Mouse (Mus musculus) heart, embryonic 10.5 days (tissue): ENCODE measurements around the gene Akap2. TPM values are rescaled to one million over a fixed set of nuclear protein-coding genes. Genes with fewer than 3 reads are reported as not detected.

Experiments used
- DNase-seq: peaks from one replicate; pipeline ENCODE4 v3.0.0-alpha.2; 2017; ENCODE audit warnings: low spot score
- H3K27ac ChIP-seq: fragments of 300-500 bp; sonication (generic); 2 replicates; pipeline ENCODE4 v1.5.1; 2016; ENCODE audit warnings: mild to moderate bottlenecking
- H3K27me3 ChIP-seq: fragments of 300-500 bp; sonication (generic); 2 replicates; pipeline ENCODE4 v1.6.1; 2016; ENCODE audit warnings: mild to moderate bottlenecking; ENCODE audit not compliant: poor library complexity, insufficient read depth, severe bottlenecking
- H3K36me3 ChIP-seq: fragments of 300-500 bp; sonication (generic); 2 replicates; pipeline ENCODE4 v1.6.1; 2016; ENCODE audit warnings: mild to moderate bottlenecking, moderate library complexity
- H3K4me1 ChIP-seq: fragments of 300-500 bp; sonication (generic); 2 replicates; pipeline ENCODE4 v1.6.1; 2016; ENCODE audit warnings: mild to moderate bottlenecking
- H3K4me3 ChIP-seq: fragments of 300-500 bp; sonication (generic); 2 replicates; pipeline ENCODE4 v1.5.1; 2016; ENCODE audit warnings: mild to moderate bottlenecking, moderate library complexity
- H3K9me3 ChIP-seq: fragments of 300-500 bp; sonication (generic); 2 replicates; pipeline ENCODE4 v1.6.1; 2016; ENCODE audit warnings: mild to moderate bottlenecking, moderate library complexity
- WGBS: fragments of 180-500 bp; shearing (Covaris S2); methylation state at CpG from one replicate; pipeline ENCODE4 v1.1.7; 2016; 5-methylcytosine and 5-hydroxymethylcytosine counted together
- polyA plus RNA-seq: library from polyadenylated mRNA; unstranded; fragments of >200 nt; fragmentation: Nextera tagmentation; extraction: Ambion mirVana; gene quantifications from 2 replicates; pipeline ENCODE4 v1.2.1, GENCODE M21; 2016

Akap2 gene
- polyA plus RNA-seq, 1 experiment from 2014 or later = 30.1 TPM

- WGBS = 61% methylated on average over 4 of the region's 4 CpGs
- H3K9me3 ChIP-seq = no peaks in the 10 kb centered on the region
- no peak for DNase-seq
- H3K4me3 ChIP-seq = no peak overlapping the region
- peaks cover 81% of the 10 kb centered on the region for H3K4me1 ChIP-seq
- H3K27me3 ChIP-seq = no peaks in the 10 kb centered on the region
- 0 out of 2 replicates have a peak, but pooled peaks cover 3% of the 10 kb centered on the region for H3K36me3 ChIP-seq
- H3K27ac ChIP-seq = peak overlapping the region; percentile 42; the same call in 1 of the 2 replicates
Measured at GRCm38 (mm10) chr4:57833060-57833459, 115.6 kb downstream of the Akap2 start.

- no peak for DNase-seq
- H3K9me3 ChIP-seq = no peaks in the 10 kb centered on the region
- no peaks in the 10 kb centered on the region for H3K27me3 ChIP-seq
- no peak overlapping the region for H3K4me3 ChIP-seq
- H3K27ac ChIP-seq = peak overlapping the region; percentile 63; the same call in 1 of the 2 replicates
- H3K36me3 ChIP-seq = 0 out of 2 replicates have a peak, but pooled peaks cover 4% of the 10 kb centered on the region
- peaks cover 78% of the 10 kb centered on the region for H3K4me1 ChIP-seq
- 26% methylated on average over 4 of the region's 4 CpGs for WGBS
Measured at GRCm38 (mm10) chr4:57834141-57834540, 116.7 kb downstream of the Akap2 start.

DNA sequence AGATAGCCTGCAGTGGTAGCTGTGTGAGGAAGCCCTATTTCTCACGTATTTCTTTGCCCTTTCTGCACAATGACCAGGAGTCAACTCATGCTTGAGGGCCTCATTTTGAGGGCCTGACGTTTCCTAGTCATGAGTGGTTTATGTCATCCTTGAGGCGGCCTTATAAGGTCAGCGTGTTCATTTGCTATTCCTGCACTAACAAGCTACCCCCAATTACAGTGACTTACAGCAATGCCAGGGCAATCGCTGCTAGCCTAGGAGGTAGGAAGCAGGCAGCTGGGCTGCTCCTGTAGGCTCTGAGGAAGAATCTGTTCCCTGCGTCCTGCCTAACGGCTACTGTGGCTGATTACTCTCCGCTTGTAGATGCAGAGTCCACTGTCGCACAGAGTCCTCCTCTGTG is 119.6 kb downstream of the Akap2 start:
- Histone ChIP-seq H3K36me3 (0 out of 2 replicates have a peak, but pooled peaks cover 7% of the 10 kb centered on the region), H3K4me1 (peaks cover 82% of the 10 kb centered on the region), H3K4me3 (no peak overlapping the region), H3K27ac (peak overlapping the region; percentile 80), H3K27me3 (no peaks in the 10 kb centered on the region), H3K9me3 (no peaks in the 10 kb centered on the region)
- DNase-seq = no peak
- WGBS = 38% methylated on average over 9 of the region's 9 CpGs

DNA sequence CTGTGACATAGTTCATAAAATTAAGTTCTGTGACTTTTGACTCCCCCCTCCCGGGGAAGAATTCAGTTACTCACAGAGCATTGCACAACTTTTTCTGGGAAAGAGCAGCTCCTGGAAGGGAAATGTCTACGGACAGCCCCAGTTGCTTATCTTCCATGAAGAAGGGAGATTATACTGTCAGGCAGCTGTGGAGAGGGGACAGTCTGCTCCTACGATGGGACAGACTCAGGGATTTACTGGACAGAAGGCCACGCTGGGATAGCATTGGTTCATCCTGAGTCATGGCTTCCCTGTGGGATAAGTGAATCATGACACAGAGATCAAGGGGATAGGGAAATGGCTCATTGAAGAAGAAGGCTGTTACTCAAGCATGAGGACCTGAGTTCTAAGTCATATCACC is 121.9 kb downstream of the Akap2 start:
- H3K4me1 ChIP-seq = peaks cover 75% of the 10 kb centered on the region
- peaks cover 10% of the 10 kb centered on the region; the same call in 1 of the 2 replicates for H3K36me3 ChIP-seq
- no peak overlapping the region for H3K4me3 ChIP-seq
- WGBS = 30% methylated on average over 4 of the region's 4 CpGs
- H3K9me3 ChIP-seq = no peaks in the 10 kb centered on the region
- H3K27me3 ChIP-seq = no peaks in the 10 kb centered on the region
- no peak for DNase-seq
- H3K27ac ChIP-seq = 0 out of 2 replicates have a peak overlapping the region, but pooled peaks have one; percentile 13

DNA sequence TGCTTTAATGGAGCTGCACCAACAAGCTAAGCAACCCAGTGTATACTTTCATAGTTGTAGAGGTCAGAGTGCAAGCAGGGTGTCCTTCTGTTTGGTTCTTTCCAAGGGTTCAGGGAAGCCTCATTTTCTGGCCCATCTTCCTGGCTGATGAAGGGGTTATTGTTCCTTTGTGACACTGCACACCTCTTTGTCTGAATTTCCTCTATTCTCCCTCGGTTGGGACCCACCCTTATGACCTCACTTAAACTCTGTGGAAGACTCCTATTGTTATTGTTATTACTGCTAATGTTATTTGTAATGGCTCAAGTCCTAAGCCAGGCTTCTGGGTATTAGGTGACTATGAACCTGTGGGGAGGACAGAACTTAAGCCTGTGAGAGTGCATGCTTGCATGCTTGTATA is 124.5 kb downstream of the Akap2 start:
- Histone ChIP-seq H3K4me3 (no peak overlapping the region), H3K4me1 (peaks cover 81% of the 10 kb centered on the region), H3K9me3 (no peaks in the 10 kb centered on the region), H3K36me3 (peaks cover 10% of the 10 kb centered on the region; the same call in 1 of the 2 replicates), H3K27ac (no peak overlapping the region), H3K27me3 (no peaks in the 10 kb centered on the region)
- WGBS = 56% methylated on average over 1 of the region's 1 CpGs
- DNase-seq = no peak

GRCm38 (mm10) chr4:57842472-57843305 is 125.2 kb downstream of the Akap2 start:
- Histone ChIP-seq H3K4me1 (peaks cover 82% of the 10 kb centered on the region), H3K4me3 (no peak overlapping the region), H3K9me3 (no peaks in the 10 kb centered on the region), H3K27ac (peak overlapping the region; percentile 52), H3K27me3 (no peaks in the 10 kb centered on the region), H3K36me3 (peaks cover 10% of the 10 kb centered on the region; the same call in 1 of the 2 replicates)
- DNase-seq = no peak
- WGBS = 43% methylated on average over 11 of the region's 11 CpGs

DNA sequence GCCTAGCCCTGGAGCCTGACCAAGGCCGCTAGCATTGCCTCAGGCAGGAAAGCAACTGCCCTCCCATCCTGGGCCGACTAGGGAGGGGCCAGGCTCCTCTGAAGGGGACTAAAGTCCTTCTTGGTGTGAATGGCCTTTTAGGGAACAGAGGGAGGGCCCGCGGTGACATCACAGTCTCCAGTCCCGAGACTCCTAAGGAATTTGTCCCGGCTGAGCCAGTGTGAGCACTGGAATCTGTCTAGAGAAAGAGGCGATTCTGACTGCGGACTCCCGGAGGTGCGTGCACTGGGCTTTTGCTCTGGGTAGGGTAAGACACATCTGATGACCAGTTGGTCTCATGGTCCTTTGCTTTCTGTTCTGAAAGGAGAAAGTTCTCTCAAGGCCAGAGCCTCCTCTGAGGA is 127.6 kb downstream of the Akap2 start:
- peaks cover 83% of the 10 kb centered on the region for H3K4me1 ChIP-seq
- WGBS = 3% methylated on average over 10 of the region's 10 CpGs
- peaks cover 14% of the 10 kb centered on the region for H3K36me3 ChIP-seq
- H3K27me3 ChIP-seq = no peaks in the 10 kb centered on the region
- peak; percentile 95 for DNase-seq
- H3K9me3 ChIP-seq = no peaks in the 10 kb centered on the region
- peak overlapping the region; percentile 62 for H3K4me3 ChIP-seq
- H3K27ac ChIP-seq = peak overlapping the region; percentile 91

GRCm38 (mm10) chr4:57845541-57846210 is 128.2 kb downstream of the Akap2 start:
- WGBS = 16% methylated on average over 12 of the region's 12 CpGs
- Histone ChIP-seq H3K27me3 (no peaks in the 10 kb centered on the region), H3K4me1 (peaks cover 77% of the 10 kb centered on the region), H3K4me3 (peak overlapping the region; percentile 62), H3K9me3 (no peaks in the 10 kb centered on the region), H3K27ac (peak overlapping the region; percentile 91), H3K36me3 (peaks cover 21% of the 10 kb centered on the region)
- no peak for DNase-seq

GRCm38 (mm10) chr4:57846381-57846990 is 129.0 kb downstream of the Akap2 start:
- no peaks in the 10 kb centered on the region for H3K9me3 ChIP-seq
- no peak for DNase-seq
- 13% methylated on average over 10 of the region's 12 CpGs for WGBS
- H3K4me3 ChIP-seq = peak overlapping the region; percentile 62
- H3K36me3 ChIP-seq = peaks cover 21% of the 10 kb centered on the region
- no peaks in the 10 kb centered on the region for H3K27me3 ChIP-seq
- H3K4me1 ChIP-seq = peaks cover 74% of the 10 kb centered on the region
- H3K27ac ChIP-seq = peak overlapping the region; percentile 91

- WGBS = 10% methylated on average over 8 of the region's 8 CpGs
- DNase-seq = peak; percentile 89
- peak overlapping the region; percentile 62 for H3K4me3 ChIP-seq
- H3K27ac ChIP-seq = peak overlapping the region; percentile 91
- peaks cover 20% of the 10 kb centered on the region for H3K36me3 ChIP-seq
- peaks cover 75% of the 10 kb centered on the region for H3K4me1 ChIP-seq
- H3K9me3 ChIP-seq = no peaks in the 10 kb centered on the region
- no peaks in the 10 kb centered on the region for H3K27me3 ChIP-seq
Measured at GRCm38 (mm10) chr4:57846991-57847422, 129.6 kb downstream of the Akap2 start.

GRCm38 (mm10) chr4:57847676-57848075 is 130.2 kb downstream of the Akap2 start:
- Histone ChIP-seq H3K36me3 (peaks cover 15% of the 10 kb centered on the region), H3K4me1 (peaks cover 75% of the 10 kb centered on the region), H3K27ac (peak overlapping the region; percentile 91), H3K27me3 (no peaks in the 10 kb centered on the region), H3K9me3 (no peaks in the 10 kb centered on the region), H3K4me3 (peak overlapping the region; percentile 62)
- DNase-seq = peak; percentile 66
- 83% methylated on average over 3 of the region's 3 CpGs for WGBS

- no peaks in the 10 kb centered on the region for H3K27me3 ChIP-seq
- peak; percentile 74 for DNase-seq
- peaks cover 66% of the 10 kb centered on the region for H3K4me1 ChIP-seq
- no peak overlapping the region for H3K4me3 ChIP-seq
- H3K9me3 ChIP-seq = no peaks in the 10 kb centered on the region
- WGBS = 35% methylated on average over 6 of the region's 6 CpGs
- H3K36me3 ChIP-seq = peaks cover 23% of the 10 kb centered on the region
- no peak overlapping the region; the same call in 1 of the 2 replicates for H3K27ac ChIP-seq
Measured at GRCm38 (mm10) chr4:57849465-57849864, 132.0 kb downstream of the Akap2 start.
